Mouse (Mus musculus) T-cell, adult 66 days (primary cell): Measurements from ENCODE around the gene Nadk2. TPM values are rescaled to one million over a fixed set of nuclear protein-coding genes. Genes with fewer than 3 reads are reported as not detected.

ENCODE experiments used
- total RNA-seq, 2 experiments: library from RNA; stranded (reverse); gene quantifications; 3 replicates in 1 of 2; 4 replicates in 1 of 2; pipeline ENCODE4 v1.2.4; 2023

Gene Nadk2
- total RNA-seq: 10 to 100 TPM; 13.7 to 22.8 TPM

DNA sequence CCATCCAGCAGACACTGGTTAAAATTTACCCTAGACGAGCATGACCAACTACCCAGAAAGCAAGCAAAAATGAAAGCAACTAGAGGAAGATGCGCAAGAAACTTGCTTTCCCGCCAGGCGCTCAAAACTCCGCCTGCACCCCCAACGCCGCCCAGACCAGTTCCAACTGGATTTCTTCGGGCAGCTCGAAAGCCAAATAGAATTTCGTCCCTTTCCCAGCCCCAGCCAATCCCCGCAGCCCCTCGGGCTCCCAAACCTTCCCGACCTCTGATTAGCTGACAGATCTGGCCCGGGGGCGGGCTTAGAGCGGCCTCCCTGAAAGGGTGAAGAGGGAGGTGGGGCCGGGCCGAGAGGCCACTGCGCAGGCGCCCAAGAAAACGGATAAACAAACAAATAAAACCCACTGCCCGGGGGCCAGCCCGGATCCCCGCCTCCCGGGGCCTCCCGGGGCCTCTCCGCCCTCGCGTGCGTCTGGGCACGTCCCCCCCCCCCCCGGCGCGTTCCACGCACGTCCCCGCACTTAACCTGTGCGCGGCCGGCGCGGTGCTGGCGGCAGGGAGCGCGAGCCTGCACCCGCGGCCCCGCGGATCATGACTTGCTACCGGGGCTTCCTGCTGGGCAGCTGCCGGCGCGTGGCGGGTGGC, at the start of gene Nadk2:
Nadk2 (plus strand) TSS at position 349 of the 644 bp plus-strand sequence.

GRCm38 (mm10) chr15:9140252-9140680, 69.2 kb downstream of the Nadk2 start, which contains the start of gene Lmbrd2:
Gene Lmbrd2 (plus strand): TSS chr15:9140550.

DNA sequence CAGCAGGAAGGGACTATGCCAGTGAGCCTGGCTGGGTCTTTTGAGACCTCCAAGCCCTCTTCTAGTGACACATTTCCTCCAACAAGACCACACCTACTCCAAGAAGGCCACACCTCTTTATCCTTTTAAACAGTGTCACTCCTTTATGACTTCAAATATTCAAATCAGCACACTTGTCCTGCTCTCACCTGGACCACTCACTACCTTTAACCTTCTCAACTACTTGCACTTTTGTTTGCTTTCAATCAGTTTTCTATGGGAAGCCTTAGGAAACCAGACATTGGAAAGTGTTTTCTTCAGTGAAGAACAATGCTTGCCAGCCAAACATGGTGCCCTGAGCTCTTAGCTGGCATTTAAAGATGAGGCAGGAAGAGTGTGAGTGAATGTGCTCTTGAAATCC, 84.3 kb downstream of the Nadk2 start, which contains the start of gene Skp2:
Skp2 (minus strand) TSS at position 101 of the 400 bp plus-strand sequence.

Other genes with a start within 250 kb of the Nadk2 start
- not detected for gene Ranbp3l, start 103.3 kb upstream of the Nadk2 start, total RNA-seq
- 10 to 100 TPM; 11.4 to 16.0 TPM for gene Lmbrd2, start 69.3 kb downstream of the Nadk2 start, total RNA-seq
- gene Skp2, start 84.2 kb downstream of the Nadk2 start, total RNA-seq: 1 to 10 TPM; 3.8 to 4.5 TPM
- not detected for gene Ugt3a1, start 205.6 kb downstream of the Nadk2 start, total RNA-seq